Mouse (Mus musculus) kidney, postnatal 4 days (tissue): ENCODE measurements around the gene Ctnnal1.
A peak's percentile ranks its signal among the peaks of the same experiment; 100 is the strongest.

Source experiments
- DNase-seq, 2 experiments: peaks; one replicate each; pipeline ENCODE4 v3.0.0; 2021; ENCODE audit warnings: mixed read lengths in 2 of 2

Ctnnal1 gene

GRCm38 (mm10) chr4:56858733-56859132, 6.3 kb downstream of the Ctnnal1 start:
- DNase-seq = no peak

- DNase-seq = no peak
These were observed 8.5 kb downstream of the Ctnnal1 start for GRCm38 (mm10) chr4:56856371-56856949.

DNA sequence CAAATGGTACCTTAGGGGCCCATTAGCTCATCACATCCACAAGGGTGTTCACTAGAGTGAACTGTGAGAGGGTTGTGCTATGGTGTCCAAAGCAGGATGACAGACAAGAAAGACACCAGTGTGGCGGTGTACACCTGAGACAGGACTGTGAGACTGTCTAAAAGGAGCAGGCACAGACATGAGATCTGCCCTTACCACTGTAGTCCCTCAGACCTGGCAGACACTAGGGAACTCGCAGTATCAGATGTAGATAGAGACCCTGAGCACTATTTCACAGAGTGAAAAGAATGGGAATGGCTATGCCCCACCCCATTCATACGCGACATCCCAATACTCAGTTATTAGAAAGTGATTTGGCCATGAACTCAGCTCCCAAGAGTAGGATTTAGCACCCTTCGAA, 9.1 kb downstream of the Ctnnal1 start:
- DNase-seq = no peak

DNA sequence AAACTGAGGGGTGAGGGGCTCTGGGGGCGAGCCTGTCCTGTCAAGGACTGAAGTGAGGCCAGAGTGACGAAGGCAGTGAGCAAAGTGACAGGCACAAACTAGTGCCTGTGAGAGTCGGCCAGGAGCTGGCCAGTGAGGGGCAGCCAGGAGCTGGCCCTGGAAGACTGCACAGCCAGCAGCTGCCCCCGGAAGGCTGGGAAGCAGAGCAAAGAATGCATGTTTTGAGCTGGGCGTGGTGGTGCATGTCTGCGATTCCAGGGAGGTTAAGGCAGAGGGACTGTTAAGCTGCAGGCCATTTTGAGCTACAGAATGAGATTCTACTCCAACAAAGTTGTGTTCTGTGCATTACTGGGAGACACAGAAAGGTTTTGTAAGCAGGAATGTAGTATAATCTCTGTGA, 14.3 kb downstream of the Ctnnal1 start:
- peak; percentile 54 to 70 for DNase-seq

GRCm38 (mm10) chr4:56848044-56848443, 16.9 kb downstream of the Ctnnal1 start:
- DNase-seq = no peak

DNA sequence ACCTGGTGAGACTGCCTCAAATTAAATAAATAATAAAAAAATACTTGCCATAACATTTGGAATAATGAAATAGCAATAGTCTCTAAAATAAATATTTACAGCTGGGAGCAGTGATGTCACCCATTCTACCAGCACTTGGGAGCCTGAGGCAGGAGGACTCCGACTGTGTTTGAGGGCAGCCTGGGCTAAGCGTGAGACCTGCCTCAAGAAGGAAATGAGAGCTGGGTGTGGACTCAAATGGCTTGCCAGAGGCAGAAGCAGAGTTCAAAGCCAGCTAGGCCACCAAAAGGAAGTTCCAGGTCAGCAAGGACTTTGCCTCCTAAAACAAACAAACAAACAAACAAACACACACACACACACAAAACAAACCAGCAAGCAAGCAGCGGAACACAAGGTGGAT, 17.6 kb downstream of the Ctnnal1 start:
- DNase-seq = no peak

- DNase-seq = no peak
These were observed 19.0 kb downstream of the Ctnnal1 start for GRCm38 (mm10) chr4:56845896-56846533.

DNA sequence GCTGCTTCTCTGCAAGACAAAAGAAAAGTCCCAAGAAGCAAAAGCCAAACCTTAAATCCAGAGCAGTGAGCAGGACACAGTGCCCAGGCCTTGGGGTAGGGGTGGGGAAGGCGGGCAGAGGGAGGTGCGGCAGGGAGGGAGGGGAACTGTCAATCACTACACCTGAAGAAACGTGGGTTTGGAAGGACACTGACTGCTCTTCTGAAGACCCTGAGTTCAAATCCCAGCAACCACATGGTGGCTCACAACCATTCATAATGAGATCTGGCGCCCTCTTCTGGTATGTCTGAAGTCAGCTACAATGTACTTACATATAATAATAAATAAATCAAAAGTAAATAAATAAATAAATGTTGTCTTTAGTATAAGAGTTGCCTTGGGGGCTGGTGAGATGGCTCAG, 20.1 kb downstream of the Ctnnal1 start:
- no peak for DNase-seq

DNA sequence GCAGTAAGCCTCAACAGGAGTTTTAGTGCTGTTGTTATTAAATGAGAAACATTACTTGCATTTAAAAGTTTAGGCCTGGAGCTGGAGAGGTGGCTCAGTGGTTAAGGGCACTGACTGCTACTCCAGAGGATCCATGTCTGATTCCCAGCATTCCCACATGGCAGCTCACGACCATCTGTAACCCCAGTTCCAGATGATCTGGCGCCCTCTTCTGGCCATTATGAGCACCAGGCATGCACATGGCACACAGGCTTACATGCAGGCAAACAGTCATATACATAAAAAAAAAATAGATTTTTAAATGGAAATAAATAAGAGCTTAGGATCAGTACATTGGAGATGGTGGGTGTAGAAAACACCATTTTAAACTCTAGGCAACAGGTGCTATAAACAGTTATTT, 21.0 kb downstream of the Ctnnal1 start:
- no peak for DNase-seq

DNA sequence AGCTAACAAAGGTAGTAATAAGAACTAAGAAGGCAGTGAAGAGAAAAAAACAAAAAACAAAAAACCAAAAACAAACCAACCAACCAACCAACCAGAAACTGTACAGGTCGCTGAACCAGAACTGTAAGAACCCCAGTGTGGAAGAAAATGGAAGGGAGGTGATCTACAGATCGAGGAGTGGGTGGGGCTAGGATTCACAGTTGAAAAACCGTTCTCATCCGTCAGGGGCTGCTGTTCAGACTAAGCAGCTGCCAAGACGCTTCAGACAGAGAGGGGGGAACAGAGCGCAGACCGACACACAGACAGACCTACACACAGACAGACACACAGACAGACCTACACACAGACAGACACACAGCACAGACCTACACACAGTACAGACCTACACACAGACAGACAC, 22.5 kb downstream of the Ctnnal1 start:
- no peak for DNase-seq

DNA sequence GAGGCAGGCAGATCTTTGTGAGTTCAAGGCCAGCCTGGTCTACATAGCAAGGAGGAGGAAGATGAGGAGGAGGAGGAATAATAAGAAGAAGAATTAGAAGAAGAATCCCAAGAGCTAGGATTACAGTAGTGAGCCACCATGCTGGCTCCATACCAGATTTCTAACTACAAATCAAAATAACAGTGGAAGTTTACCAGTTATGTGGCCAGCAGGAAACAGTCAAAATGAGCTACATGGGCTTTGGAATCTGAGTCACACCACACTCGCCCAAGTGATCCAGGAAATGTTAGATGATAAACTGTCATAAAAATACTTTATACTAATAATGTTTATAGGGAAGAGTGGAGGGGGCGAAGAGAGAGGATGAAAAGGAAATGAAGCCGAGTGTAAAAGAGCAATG, 24.7 kb downstream of the Ctnnal1 start:
- no peak for DNase-seq

GRCm38 (mm10) chr4:56837661-56838060, 27.3 kb downstream of the Ctnnal1 start:
- no peak for DNase-seq

- DNase-seq = peak in 1 of 2 experiments; percentile 18
These were observed 33.0 kb downstream of the Ctnnal1 start for GRCm38 (mm10) chr4:56831998-56832397.

DNA sequence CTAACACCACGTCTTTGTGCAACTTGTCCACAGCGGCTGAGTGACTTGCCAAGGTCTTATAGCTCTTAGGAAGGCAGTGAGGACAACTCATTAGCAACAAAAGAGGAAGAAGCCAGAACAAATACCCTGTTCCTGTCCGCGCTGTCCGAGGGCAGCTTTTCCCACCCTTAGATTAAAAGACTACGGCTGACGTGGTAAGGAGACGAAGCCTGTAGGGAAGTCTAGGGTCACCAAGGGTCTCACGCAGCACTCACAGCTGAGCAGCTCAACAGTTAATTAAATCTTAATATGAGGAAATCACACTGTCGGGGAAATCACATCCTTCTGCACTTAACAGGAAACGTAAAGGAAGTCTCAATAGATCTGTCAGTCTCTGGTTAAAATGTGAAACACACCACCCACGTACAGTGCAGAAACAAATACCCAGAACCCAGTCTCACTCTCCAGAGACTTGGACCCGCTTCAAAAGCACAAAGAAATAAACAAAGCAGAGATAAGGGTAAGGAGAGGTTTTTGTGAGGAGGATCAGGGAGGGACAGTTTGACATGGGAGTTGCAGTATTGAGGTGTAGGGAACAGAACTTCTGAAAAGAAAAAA, 33.9 kb downstream of the Ctnnal1 start:
- DNase-seq = peak; percentile 22 to 35

DNA sequence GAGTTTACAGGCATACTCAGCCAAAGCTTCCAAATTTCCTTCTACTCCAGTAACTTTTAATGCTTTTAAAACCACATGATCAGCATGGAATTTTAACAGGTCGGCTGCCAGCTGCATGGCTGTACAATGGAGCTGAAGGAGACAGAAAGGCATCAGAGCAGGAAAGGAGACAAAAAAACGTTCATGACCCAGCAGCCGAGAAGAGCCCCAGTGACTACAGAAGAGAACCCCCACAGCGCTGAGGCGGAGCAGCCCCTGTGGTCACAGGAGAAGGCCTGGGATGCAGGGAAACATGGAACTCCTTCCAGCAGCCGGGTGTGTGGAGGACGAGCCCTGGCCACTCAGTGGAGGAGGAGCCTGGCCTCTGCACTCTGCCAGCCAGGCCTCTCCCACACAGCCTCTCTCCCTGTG, 35.5 kb downstream of the Ctnnal1 start:
- DNase-seq = peak; percentile 59 to 75

- DNase-seq = peak; percentile 35 to 56
These were observed 36.1 kb downstream of the Ctnnal1 start for GRCm38 (mm10) chr4:56828932-56829331.

- DNase-seq = no peak
These were observed 40.8 kb downstream of the Ctnnal1 start for GRCm38 (mm10) chr4:56824231-56824630.

GRCm38 (mm10) chr4:56820017-56820550, 44.9 kb downstream of the Ctnnal1 start:
- DNase-seq = peak in 1 of 2 experiments; percentile 7

DNA sequence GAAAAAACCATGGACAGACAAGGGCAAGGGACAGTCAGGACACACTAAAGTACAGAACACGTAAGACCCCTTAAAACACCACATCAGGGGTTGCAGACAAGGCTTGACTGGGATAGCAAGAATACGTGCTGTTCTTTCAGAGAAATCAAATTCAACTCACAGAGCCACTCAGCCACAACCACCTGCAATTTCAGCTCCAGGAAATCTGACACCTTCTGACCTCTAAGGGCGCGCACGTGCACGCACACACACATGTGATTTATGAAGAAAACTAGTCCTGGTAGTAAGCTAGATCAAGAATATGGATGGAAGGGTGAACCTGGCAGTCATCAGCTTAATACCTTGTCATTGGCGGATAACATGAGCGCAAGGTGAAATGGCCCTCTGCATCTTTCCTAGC, 49.9 kb downstream of the Ctnnal1 start:
- DNase-seq = no peak

DNA sequence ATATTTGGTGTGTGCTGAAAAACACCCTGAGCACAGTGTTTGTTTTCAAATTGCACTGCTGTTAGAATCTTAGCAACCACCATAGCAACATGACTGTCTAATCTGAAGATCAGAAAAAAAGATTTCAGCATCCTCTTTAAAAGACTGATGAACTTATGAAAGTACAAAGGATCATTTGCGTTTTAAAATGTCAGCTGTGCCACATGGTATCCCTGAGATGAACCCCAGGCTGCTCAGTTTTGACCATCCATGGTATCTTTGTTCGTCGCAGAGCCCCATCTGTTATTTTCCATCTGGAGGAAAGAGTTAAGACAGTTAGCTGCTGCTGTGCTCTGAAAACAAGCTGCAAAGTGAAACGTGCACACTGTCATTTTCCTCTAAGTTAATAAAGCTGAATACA, 52.9 kb downstream of the Ctnnal1 start:
- DNase-seq = no peak

DNA sequence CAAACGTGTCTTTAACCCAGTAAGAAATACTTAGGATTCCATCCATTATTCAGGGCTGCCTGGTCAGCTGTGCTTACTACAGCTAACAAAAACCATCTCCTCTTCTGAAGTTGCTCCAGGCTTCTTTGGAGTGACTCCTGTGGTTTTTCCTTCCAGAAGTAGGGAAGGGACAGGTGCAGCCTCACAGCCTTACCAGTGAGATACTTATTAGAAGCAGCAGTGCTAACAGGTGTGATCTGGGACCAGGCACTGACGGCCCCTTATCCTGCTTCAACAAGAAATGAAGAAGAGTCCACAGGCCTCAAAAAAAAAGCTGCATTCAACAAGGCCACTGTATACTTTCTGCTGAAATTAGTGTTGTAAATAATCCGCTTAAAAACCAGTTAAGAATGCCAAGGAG, 53.3 kb downstream of the Ctnnal1 start:
- DNase-seq = no peak

DNA sequence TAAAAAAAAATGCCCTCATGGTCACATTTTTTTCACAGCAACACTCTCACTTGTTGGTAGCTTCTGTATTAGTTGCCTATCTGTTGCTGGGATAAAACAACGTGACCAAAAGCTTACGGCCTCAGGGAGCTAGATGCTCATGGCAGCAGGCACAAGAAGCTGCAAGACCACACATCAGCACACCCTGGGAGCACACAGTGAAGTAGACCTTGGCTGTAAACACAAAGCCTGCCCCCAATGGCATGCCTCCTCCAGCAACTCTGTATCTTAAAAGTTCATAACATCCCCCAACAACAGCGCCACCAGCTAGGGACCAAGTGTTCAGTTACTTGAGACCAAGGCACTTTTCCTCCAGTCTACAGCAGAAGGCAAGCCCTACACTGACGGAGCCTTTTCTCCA, 55.9 kb downstream of the Ctnnal1 start:
- no peak for DNase-seq

DNA sequence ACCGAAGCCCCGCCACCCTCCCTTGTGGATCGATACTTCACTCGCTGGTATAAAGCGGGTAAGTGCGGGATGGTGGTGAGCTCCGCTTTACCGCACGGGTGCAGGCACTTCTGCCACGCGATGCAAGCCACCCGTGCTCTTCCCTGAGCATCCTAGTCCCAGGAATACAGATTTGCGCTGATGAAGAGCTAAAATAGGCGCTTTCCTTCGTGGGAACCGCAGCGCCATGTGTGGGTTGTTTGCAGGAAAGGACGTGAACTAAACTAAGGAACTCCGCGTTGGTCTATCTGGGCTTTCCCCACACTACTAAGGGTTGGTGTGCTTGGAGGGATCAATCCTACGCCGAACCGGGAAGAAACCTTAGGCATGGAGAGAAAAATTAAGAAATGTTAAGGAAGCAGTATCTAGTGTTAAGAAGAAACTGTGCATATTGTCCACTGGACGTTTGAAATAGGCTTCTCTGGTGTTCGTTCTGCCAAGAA, 62.3 kb downstream of the Ctnnal1 start:
- DNase-seq = no peak
